Mouse (Mus musculus) hindbrain, embryonic 15.5 days (tissue): ENCODE data around the gene Sgf29. TPM values are rescaled to one million over a fixed set of nuclear protein-coding genes. Genes with fewer than 3 reads are reported as not detected.
A peak's percentile ranks its signal among the peaks of the same experiment; 100 is the strongest.

Source experiments
- ATAC-seq: fragments of 200-750 bp; cut with Nextera tagmentation; 2 replicates; pipeline ENCODE4 v1.8.0; 2017; ENCODE audit warnings: low read depth, moderate number of reproducible peaks, moderate TSS enrichment; ENCODE audit not compliant: low FRiP score
- H3K27ac ChIP-seq: fragments of 300-500 bp; sonication (generic); replicated peaks from 2 replicates; pipeline ENCODE4 v1.5.1; 2015; ENCODE audit warnings: mild to moderate bottlenecking, inconsistent platforms
- H3K27me3 ChIP-seq: fragments of 300-500 bp; sonication (generic); 2 replicates; pipeline ENCODE4 v1.6.1; 2015; ENCODE audit warnings: control low read depth, inconsistent platforms
- H3K36me3 ChIP-seq: fragments of 300-500 bp; sonication (generic); 2 replicates; pipeline ENCODE4 v1.6.1; 2015; ENCODE audit warnings: control low read depth, inconsistent platforms
- H3K4me1 ChIP-seq: fragments of 300-500 bp; sonication (generic); replicated peaks from 2 replicates; pipeline ENCODE4 v1.6.1; 2015; ENCODE audit warnings: control low read depth, inconsistent platforms
- H3K4me2 ChIP-seq: fragments of 300-500 bp; sonication (generic); 2 replicates; pipeline ENCODE4 v1.6.1; 2015; ENCODE audit warnings: moderate library complexity, mild to moderate bottlenecking, inconsistent platforms
- H3K4me3 ChIP-seq: fragments of 300-500 bp; sonication (generic); 2 replicates; pipeline ENCODE4 v1.5.1; 2015; ENCODE audit warnings: mild to moderate bottlenecking, inconsistent platforms
- H3K9ac ChIP-seq: fragments of 300-500 bp; sonication (generic); 2 replicates; pipeline ENCODE4 v1.6.1; 2015; ENCODE audit warnings: inconsistent platforms
- H3K9me3 ChIP-seq: fragments of 300-500 bp; sonication (generic); 2 replicates; pipeline ENCODE4 v1.6.1; 2016; ENCODE audit warnings: control low read depth, inconsistent platforms
- WGBS: fragments of 180-500 bp; shearing (Covaris S2); methylation state at CpG from one replicate; pipeline ENCODE4 v1.1.7; 2015; 5-methylcytosine and 5-hydroxymethylcytosine counted together
- polyA plus RNA-seq: library from polyadenylated mRNA; unstranded; fragments of >200 nt; fragmentation: Nextera tagmentation; extraction: Ambion mirVana; gene quantifications from 2 replicates; pipeline ENCODE4 v1.2.1, GENCODE M21; 2015

Sgf29 gene
- polyA plus RNA-seq, 1 experiment from 2014 or later = 58.7 TPM

DNA sequence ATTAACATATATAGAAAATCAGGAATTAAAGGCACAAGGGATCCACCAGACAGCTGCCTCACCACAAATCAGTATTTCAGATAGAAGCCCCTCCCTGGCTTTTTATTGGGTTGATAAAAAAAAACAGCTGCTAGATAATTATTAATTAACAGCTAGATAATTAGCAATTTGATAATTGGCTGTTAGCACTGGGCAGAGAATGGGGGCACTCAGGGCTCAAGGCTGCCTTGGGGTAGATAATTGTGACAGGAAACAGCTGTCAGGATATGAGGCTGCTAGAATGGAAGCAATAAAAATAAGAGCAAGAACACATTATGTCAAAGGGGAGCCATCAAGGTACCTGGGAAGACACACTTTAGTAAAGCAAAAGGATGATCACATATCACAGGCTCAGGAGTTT lies 4.2 kb upstream of the Sgf29 start:
- no peak overlapping the region for H3K27ac ChIP-seq
- no peaks in the 10 kb centered on the region for H3K27me3 ChIP-seq
- no peak overlapping the region for H3K9ac ChIP-seq
- no peaks in the 10 kb centered on the region for H3K9me3 ChIP-seq
- ATAC-seq = no peak
- H3K36me3 ChIP-seq = no peaks in the 10 kb centered on the region
- peaks cover 9% of the 10 kb centered on the region for H3K4me1 ChIP-seq
- no peak overlapping the region for H3K4me2 ChIP-seq
- no peak overlapping the region for H3K4me3 ChIP-seq

DNA sequence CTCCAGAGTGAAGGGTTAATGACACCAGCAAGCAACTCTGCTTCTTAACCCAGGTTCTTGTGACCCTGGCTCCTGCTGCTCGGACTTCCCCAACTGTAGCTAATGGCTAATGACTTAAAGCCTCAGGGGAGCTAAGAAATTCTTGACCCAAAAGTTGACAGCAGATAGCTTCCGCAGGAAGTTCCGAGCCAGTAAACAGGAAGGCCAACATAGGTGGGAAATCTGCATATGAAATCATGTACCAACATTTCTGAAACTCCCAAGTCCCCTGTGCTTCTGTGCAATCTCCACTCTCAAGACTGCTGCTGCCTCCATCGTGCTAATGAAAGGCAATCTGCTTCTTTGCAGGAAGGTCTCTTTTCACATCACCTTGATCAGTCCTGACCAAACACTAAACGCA lies 3.4 kb upstream of the Sgf29 start:
- WGBS = 70% methylated on average over 5 of the region's 5 CpGs

DNA sequence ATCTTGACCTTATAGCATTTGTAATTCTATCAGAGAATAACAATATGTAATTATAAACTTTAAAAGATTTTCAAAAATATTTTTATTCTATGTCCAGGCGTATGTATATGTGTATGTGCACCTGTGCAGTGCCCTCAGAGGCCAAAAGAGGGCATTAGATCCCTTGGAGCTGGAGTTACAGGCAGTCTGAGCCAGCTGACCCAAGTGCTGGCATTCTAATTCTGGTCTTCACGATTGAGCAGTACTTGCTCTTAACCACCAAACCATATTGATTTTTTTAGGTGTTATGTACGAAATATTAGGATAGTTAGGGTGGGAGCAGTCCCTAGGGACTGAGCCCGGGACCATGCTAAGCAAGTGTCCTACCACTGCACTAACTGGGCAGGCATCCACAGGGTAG lies 623 bp upstream of the Sgf29 start:
- peak overlapping the region; percentile 56 for H3K4me3 ChIP-seq
- H3K27ac ChIP-seq = peak overlapping the region; percentile 93
- WGBS = 79% methylated on average over 4 of the region's 4 CpGs
- peak overlapping the region; percentile 59; the same call in 1 of the 2 replicates for H3K9ac ChIP-seq
- H3K36me3 ChIP-seq = no peaks in the 10 kb centered on the region
- ATAC-seq = no peak
- no peaks in the 10 kb centered on the region for H3K27me3 ChIP-seq
- peak overlapping the region; percentile 67 for H3K4me2 ChIP-seq
- peaks cover 13% of the 10 kb centered on the region for H3K4me1 ChIP-seq
- no peaks in the 10 kb centered on the region for H3K9me3 ChIP-seq

More for the DNA sequence above, 3.4 kb upstream of the Sgf29 start:
- Histone ChIP-seq H3K4me2 (no peak overlapping the region), H3K27ac (no peak overlapping the region), H3K4me3 (no peak overlapping the region), H3K9ac (no peak overlapping the region), H3K36me3 (no peaks in the 10 kb centered on the region), H3K4me1 (peaks cover 13% of the 10 kb centered on the region), H3K27me3 (no peaks in the 10 kb centered on the region), H3K9me3 (no peaks in the 10 kb centered on the region)
- ATAC-seq = no peak

DNA sequence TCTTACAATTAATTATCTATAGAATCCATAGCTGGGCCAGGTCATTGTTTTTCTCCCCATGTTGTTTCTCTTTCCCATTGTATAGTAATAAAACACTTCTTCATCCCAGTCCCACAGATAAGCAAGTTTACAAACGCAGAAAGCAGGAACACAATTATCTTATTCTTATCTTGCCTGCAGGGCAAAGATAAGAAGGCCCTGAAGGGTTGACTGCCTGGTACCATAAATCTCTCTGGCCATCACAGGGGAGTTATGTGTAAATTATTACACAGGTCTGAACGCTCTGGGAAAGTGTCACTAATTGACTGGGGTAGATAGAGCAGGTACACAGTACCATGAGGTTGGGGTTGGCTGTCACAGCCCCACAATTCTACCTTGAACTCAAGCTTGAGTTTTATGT lies 1.7 kb downstream of the Sgf29 start:
- H3K4me3 ChIP-seq = no peak overlapping the region
- no peaks in the 10 kb centered on the region for H3K27me3 ChIP-seq
- H3K27ac ChIP-seq = no peak overlapping the region
- no peak overlapping the region for H3K9ac ChIP-seq
- H3K4me2 ChIP-seq = no peak overlapping the region
- WGBS = 87% methylated on average over 2 of the region's 2 CpGs
- no peak for ATAC-seq
- no peaks in the 10 kb centered on the region for H3K36me3 ChIP-seq
- no peaks in the 10 kb centered on the region for H3K9me3 ChIP-seq
- H3K4me1 ChIP-seq = peaks cover 13% of the 10 kb centered on the region

DNA sequence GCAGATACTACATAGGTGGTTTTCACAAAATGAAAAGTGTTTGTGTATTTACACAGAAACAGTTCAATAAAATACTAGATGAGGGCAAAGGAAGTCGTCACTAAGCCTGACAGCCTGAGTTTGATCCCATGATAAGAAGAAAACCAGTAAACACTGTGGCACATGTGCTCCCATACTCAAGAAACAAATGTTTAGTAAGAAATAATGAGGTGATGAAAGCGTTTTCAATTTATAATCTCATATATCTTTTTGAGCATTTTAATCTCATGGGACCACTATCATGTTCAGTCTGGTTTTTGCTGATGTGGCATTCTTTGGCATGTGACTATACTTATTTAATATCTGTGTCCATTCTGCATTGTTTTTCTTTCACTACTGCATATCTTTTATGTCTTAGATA lies 4.9 kb downstream of the Sgf29 start:
- H3K9ac ChIP-seq = no peak overlapping the region
- peaks cover 7% of the 10 kb centered on the region for H3K4me1 ChIP-seq
- no peaks in the 10 kb centered on the region for H3K27me3 ChIP-seq
- H3K36me3 ChIP-seq = no peaks in the 10 kb centered on the region
- H3K9me3 ChIP-seq = no peaks in the 10 kb centered on the region
- WGBS = 84% methylated on average over 2 of the region's 2 CpGs
- no peak overlapping the region for H3K4me3 ChIP-seq
- H3K4me2 ChIP-seq = no peak overlapping the region
- no peak overlapping the region for H3K27ac ChIP-seq
- no peak for ATAC-seq

DNA sequence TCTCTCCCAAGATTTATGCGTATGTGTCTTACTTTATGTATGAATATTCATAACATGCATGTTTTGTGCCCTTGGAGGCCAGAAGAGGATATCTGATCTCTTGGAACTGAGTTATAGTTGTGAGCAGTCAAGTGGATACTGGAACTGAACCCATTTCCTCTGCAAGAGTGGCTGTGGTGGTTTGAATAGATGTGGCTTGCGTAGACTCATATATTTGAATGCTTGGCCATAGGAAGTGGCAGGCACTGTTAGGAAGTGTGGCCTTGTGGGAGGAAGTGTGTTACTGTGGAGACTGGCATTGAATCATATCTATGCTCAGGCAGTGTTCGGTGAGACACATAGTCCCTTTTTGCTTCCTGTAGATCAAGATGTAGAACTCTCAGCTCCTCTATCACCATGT lies 6.6 kb downstream of the Sgf29 start:
- no peak for ATAC-seq
- no peak overlapping the region for H3K27ac ChIP-seq
- 97% methylated on average over 3 of the region's 3 CpGs for WGBS

DNA sequence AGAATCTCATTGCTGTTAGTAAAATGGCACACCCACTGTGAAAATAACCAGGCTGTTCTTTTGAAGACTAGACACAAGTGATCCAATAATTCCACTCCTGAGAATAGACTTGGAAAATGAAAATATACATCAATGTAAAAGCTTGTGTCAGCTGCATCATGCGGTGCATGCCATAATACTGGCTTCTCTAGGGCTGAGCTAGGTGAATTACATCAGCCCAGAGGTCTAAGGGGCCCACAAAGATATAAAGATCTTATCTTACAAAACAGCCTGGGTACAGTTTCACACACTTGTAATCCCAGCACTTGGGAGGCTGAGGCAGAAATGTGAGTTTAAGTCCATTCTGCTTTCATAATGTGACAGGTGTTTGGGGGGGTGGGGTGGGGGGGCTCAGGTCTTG lies 8.4 kb downstream of the Sgf29 start:
- no peaks in the 10 kb centered on the region for H3K9me3 ChIP-seq
- ATAC-seq = no peak; the same call in 1 of the 2 replicates
- H3K4me3 ChIP-seq = no peak overlapping the region
- H3K27me3 ChIP-seq = no peaks in the 10 kb centered on the region
- no peaks in the 10 kb centered on the region for H3K4me1 ChIP-seq
- peaks cover 2% of the 10 kb centered on the region for H3K36me3 ChIP-seq
- 86% methylated on average over 1 of the region's 1 CpGs for WGBS
- H3K27ac ChIP-seq = no peak overlapping the region
- H3K4me2 ChIP-seq = no peak overlapping the region
- no peak overlapping the region for H3K9ac ChIP-seq

More for the DNA sequence above, 6.6 kb downstream of the Sgf29 start:
- H3K4me1 ChIP-seq = no peaks in the 10 kb centered on the region; the same call in 1 of the 2 replicates
- no peak overlapping the region for H3K4me3 ChIP-seq
- no peak overlapping the region for H3K4me2 ChIP-seq
- no peak overlapping the region for H3K9ac ChIP-seq
- no peaks in the 10 kb centered on the region for H3K36me3 ChIP-seq
- no peaks in the 10 kb centered on the region for H3K9me3 ChIP-seq
- H3K27me3 ChIP-seq = no peaks in the 10 kb centered on the region

DNA sequence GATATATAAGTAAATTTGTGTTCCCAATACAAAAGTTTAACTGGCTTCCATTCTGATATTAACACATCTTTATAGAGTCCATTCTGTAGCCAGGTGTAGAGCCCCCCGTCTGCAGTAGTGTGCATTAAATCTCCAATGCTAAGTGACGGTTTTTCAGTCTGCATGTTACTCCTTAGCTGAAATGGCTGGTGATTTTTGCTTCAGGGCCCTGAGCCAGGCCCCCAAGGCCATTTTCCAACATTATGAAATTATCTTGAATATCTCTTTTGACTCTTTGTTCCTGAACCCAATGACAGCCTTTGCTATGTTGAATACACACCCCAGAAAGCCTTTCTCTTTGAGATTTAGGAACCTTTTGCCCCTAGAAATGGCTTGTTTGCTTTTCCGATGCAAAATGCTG lies 10.7 kb downstream of the Sgf29 start:
- Histone ChIP-seq H3K9ac (no peak overlapping the region), H3K4me1 (no peaks in the 10 kb centered on the region), H3K27ac (no peak overlapping the region), H3K4me2 (no peak overlapping the region), H3K27me3 (no peaks in the 10 kb centered on the region), H3K36me3 (peaks cover 17% of the 10 kb centered on the region), H3K9me3 (no peaks in the 10 kb centered on the region), H3K4me3 (no peak overlapping the region)
- no peak for ATAC-seq
- WGBS = 90% methylated on average over 3 of the region's 3 CpGs

DNA sequence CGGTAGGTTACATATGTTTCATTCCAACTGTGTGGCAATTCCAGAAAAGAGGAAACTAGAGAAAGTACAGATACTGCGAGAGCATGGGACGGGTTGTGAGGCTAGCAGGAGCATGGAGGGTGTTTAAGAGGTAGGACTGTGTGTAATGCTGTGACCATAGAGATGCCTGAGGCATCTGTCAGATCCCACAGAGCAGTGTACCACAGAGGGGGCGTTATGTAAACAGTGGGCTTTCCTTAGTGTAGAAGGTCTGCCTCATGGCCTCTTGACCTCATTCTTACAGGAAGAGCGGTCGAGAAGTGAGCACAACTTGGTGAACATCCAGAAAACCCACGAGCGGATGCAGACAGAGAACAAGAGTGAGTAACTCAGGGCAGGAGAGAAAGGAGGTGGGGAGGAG lies 14.5 kb downstream of the Sgf29 start:
- no peak overlapping the region for H3K9ac ChIP-seq
- H3K4me2 ChIP-seq = no peak overlapping the region
- no peaks in the 10 kb centered on the region for H3K9me3 ChIP-seq
- WGBS = 75% methylated on average over 8 of the region's 8 CpGs
- ATAC-seq = no peak
- no peak overlapping the region for H3K4me3 ChIP-seq
- no peaks in the 10 kb centered on the region for H3K27me3 ChIP-seq
- peaks cover 30% of the 10 kb centered on the region for H3K36me3 ChIP-seq
- H3K27ac ChIP-seq = no peak overlapping the region
- H3K4me1 ChIP-seq = no peaks in the 10 kb centered on the region

DNA sequence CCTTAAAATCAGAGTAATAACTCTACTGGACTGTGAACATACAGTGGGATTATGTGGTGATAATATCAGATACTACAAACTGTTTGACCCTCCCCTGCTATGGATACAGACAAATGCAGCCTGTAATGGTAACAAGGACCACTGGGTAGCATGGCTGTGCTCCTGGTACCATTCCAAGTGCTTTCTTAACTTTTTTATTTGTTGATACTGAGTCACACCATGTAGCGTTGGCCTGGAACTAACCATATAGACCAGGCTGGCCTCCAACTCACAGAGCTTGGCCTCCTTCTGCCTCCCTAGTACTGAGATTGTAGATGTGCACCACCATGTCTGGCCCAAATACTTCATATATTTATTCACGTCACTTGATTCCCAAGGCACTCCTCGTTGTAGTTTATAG lies 16.2 kb downstream of the Sgf29 start:
- no peak for ATAC-seq
- Histone ChIP-seq H3K27ac (no peak overlapping the region), H3K4me2 (no peak overlapping the region), H3K36me3 (peaks cover 30% of the 10 kb centered on the region), H3K27me3 (no peaks in the 10 kb centered on the region), H3K4me1 (no peaks in the 10 kb centered on the region), H3K4me3 (no peak overlapping the region), H3K9me3 (no peaks in the 10 kb centered on the region), H3K9ac (no peak overlapping the region)
- WGBS = 96% methylated on average over 3 of the region's 3 CpGs

DNA sequence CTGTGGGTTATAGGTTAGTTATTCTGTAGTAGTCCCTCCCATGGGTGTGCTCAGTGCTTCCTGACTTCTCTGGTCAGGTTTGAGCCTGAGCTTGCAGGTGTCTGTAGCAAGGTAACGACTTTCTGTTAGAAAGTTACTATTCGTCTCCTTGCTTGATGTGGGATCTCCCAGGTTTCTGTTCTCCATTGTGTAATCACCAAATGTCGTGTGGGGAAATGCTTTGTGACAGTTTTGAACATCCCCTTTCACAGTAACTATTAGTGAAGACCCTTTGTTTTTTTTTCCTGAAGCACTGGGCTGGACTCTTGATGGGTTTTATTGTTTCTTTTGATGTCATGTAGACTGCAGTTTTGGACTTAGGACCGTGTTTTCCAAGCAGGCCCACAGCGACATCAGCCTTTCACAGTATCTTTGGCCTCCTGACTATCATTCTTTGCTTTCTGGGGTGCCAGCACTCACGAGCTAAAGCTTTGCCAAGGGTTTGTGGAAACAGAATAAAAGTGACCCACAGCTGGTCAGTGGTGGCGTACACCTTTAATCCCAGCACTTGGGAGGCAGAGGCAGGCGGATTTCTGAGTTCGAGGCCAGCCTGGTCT lies 18.5 kb downstream of the Sgf29 start:
- no peak overlapping the region for H3K4me3 ChIP-seq
- no peaks in the 10 kb centered on the region for H3K27me3 ChIP-seq
- H3K36me3 ChIP-seq = peaks cover 34% of the 10 kb centered on the region
- H3K4me1 ChIP-seq = no peaks in the 10 kb centered on the region
- whole genome bisulfite sequencing = 88% methylated on average over 9 of the region's 9 CpGs
- no peak overlapping the region for H3K4me2 ChIP-seq
- no peak for ATAC-seq
- H3K9me3 ChIP-seq = no peaks in the 10 kb centered on the region
- no peak overlapping the region for H3K9ac ChIP-seq
- H3K27ac ChIP-seq = no peak overlapping the region

DNA sequence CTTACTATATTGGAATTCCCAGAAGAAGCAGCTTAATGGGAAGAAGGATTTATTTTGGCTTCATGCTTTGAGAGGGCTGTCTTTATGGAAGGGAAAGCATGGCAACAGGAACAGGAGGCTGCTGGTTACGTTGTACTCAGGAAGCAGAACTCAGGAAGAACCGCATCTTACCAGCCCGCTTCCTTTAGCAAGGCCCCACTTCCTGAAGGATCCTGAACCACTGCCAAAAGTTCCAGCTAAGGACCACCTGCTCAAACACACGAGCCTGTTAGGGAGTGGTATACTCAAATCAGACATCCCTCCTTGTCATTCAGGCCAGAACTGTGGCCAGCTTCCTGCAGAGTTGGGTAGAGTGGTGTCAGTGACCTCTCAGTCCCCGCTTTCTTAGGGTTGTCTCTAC lies 19.3 kb downstream of the Sgf29 start:
- H3K4me2 ChIP-seq = no peak overlapping the region
- WGBS = 86% methylated on average over 5 of the region's 5 CpGs
- H3K9me3 ChIP-seq = no peaks in the 10 kb centered on the region
- ATAC-seq = no peak
- H3K36me3 ChIP-seq = peaks cover 34% of the 10 kb centered on the region
- H3K27ac ChIP-seq = no peak overlapping the region
- no peaks in the 10 kb centered on the region for H3K27me3 ChIP-seq
- H3K4me1 ChIP-seq = no peaks in the 10 kb centered on the region
- no peak overlapping the region for H3K9ac ChIP-seq
- H3K4me3 ChIP-seq = no peak overlapping the region

DNA sequence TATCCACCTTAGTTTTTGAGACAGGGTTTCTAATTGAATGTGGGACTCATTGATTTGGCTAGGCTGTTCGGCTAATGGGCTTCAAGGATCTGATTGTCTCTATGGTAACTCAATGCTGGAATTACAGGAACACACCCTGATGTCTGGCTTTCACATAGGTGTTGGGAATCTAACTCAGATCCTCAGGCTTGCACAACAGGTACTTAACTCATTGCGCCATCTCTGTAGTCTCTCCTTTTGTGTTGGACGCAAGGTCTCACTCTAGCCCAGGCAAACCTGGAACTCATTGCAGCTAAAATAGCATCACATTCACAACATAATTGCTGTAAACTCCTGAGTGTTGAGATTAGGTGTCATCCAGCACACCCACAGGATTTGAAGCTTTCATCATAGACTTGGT lies 21.0 kb downstream of the Sgf29 start:
- no peak overlapping the region for H3K4me3 ChIP-seq
- no peak overlapping the region for H3K27ac ChIP-seq
- ATAC-seq = no peak
- no peaks in the 10 kb centered on the region for H3K27me3 ChIP-seq
- peaks cover 23% of the 10 kb centered on the region for H3K36me3 ChIP-seq
- no peaks in the 10 kb centered on the region for H3K4me1 ChIP-seq
- WGBS = 87% methylated on average over 3 of the region's 3 CpGs
- H3K9me3 ChIP-seq = no peaks in the 10 kb centered on the region
- no peak overlapping the region for H3K4me2 ChIP-seq
- no peak overlapping the region for H3K9ac ChIP-seq
